Mouse (Mus musculus): ENCODE data around the gene Cacnb2.

The Cacnb2 gene

GRCm38 (mm10) chr2:14984029-14984428, 381.1 kb downstream of the Cacnb2 start:
- no peak for DNase-seq (ENCODE audit: low spot score in 2 of 2)

- no peak for DNase-seq (ENCODE audit: low spot score in 2 of 2)
Observed at GRCm38 (mm10) chr2:14988451-14988850, 385.6 kb downstream of the Cacnb2 start.

- DNase-seq (ENCODE audit: low spot score in 2 of 2) = no peak
Observed at GRCm38 (mm10) chr2:14989350-14989749, 386.5 kb downstream of the Cacnb2 start.

DNA sequence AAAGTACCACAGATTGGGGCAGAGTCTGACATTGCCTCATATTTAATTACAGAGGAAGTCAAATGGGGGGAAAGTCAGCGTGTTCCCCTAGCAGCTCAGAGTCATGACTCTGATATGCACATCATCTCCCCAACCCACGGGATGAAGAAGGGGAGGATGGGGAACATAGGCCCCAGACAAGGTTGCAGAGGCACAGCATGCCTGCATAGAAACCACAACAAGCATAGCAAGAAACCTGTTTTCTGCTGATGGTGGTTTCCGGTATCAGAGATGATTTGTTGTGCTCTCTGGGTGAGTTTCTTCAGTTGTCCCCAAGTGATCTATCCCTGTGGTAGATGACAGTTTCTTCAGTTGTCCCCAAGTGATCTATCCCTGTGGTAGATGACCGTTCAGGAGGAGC, 389.6 kb downstream of the Cacnb2 start:
- no peak for DNase-seq (ENCODE audit: low spot score in 2 of 2)

DNA sequence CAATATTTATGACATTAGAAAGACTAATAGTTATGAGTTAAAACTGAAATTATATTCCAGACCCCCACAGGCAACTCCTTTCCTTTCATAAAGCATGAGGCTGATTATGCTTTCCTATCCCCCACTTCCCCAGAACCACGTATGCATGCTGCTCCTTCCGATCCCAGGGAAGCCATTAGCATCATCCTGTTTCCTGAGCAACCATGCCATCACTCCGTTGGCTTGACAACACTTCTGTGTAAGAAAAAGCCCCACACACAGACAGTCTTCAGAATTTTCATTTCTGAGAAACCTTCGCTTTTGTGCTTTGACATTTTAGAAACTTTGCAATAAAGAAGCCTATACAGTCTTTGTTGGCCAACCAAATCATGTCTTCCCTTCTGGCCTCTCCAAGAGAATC, 393.1 kb downstream of the Cacnb2 start:
- DNase-seq (ENCODE audit: low spot score in 2 of 2) = no peak

DNA sequence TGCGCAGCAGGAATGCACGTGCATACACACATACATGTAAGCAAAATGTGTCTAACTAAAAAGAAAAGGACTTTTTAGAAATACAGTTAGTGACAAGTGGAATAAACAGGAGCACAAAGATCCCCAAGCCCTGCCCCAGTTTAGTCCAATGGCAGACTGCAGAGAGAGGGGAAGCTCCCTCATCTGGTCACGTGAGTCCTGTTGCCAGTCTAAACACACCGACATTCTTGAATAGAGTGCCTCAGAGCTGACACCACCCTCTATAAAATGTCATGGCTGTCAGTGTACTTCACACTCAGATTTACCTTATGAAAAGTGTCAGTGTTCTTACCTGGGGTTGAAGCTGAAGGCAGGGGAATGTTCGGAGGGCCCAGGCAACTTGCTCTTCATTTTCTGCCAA, 394.9 kb downstream of the Cacnb2 start:
- no peak for DNase-seq (ENCODE audit: low spot score in 2 of 2)

DNA sequence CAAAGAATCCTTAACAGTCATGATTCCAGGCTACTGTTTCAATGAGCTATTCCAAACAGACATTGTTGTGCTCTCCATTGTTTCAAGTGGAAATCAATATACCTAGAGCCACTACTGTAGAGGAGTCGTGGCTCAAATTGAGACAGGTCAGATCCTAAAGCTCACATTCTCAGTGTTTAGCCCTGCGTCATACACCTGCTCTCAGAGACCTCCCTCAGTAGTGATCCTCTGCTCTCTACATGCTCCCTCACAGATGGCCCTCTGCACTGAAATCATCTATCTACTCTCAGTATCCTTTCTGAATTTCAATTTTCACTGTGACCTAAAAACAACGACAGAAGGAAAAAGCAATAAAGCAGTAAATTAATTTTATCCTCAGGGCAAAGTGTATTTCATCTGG, 404.6 kb downstream of the Cacnb2 start:
- DNase-seq (ENCODE audit: low spot score in 2 of 2) = no peak

DNA sequence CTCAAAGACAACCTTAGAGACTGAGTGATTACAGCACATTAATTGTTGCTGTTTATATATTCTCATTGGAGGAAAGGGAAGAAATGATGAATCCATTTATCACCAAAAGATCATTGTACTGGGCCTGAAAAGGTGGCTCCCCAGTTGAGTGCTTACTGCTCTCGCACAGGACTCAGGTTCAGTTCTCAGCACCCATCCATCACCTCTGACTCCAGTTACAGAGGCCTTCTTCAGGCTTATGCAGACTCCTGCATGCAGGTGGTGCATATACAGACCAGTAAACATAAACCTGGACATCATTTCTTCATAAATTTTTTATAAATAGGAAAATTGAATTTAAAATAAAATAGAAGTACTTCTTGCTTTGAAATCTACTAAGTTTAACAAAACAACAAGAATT, 405.2 kb downstream of the Cacnb2 start:
- no peak for DNase-seq (ENCODE audit: low spot score in 2 of 2)

- peak in 1 of 2 experiments; percentile 13 for DNase-seq (ENCODE audit: low spot score in 2 of 2)
Observed at GRCm38 (mm10) chr2:15026817-15027216, 423.9 kb downstream of the Cacnb2 start.

- DNase-seq (ENCODE audit: low spot score in 2 of 2) = no peak
Observed at GRCm38 (mm10) chr2:15027816-15028215, 424.9 kb downstream of the Cacnb2 start.

Data from urinary bladder, adult 18-20 months (tissue).